Mouse (Mus musculus) stomach, embryonic 14.5 days (tissue): Measurements from ENCODE around the gene Sorcs3. TPM values are rescaled to one million over a fixed set of nuclear protein-coding genes. Genes with fewer than 3 reads are reported as not detected.

Experiments used
- ATAC-seq: fragments of 200-750 bp; cut with Nextera tagmentation; 2 replicates; pipeline ENCODE4 v1.8.0; 2017; ENCODE audit warnings: low read depth, moderate TSS enrichment; ENCODE audit not compliant: insufficient number of reproducible peaks, insufficient read depth, low FRiP score
- H3K27ac ChIP-seq: fragments of 300-500 bp; sonication (generic); 2 replicates; pipeline ENCODE4 v1.5.1; 2014; ENCODE audit warnings: mild to moderate bottlenecking, low read length, moderate library complexity, mixed read lengths
- H3K27me3 ChIP-seq: fragments of 300-500 bp; sonication (generic); 2 replicates; pipeline ENCODE4 v1.6.1; 2014; ENCODE audit warnings: low read length, control low read depth, mixed read lengths; ENCODE audit not compliant: control insufficient read depth, insufficient read depth
- H3K36me3 ChIP-seq: fragments of 300-500 bp; sonication (generic); 2 replicates; pipeline ENCODE4 v1.6.1; 2014; ENCODE audit warnings: mild to moderate bottlenecking, control low read depth, low read length, moderate library complexity, mixed read lengths; ENCODE audit not compliant: control insufficient read depth, insufficient read depth
- H3K4me1 ChIP-seq: fragments of 300-500 bp; sonication (generic); 2 replicates; pipeline ENCODE4 v1.6.1; 2014; ENCODE audit warnings: low read length, control low read depth, mixed read lengths; ENCODE audit not compliant: control insufficient read depth, insufficient read depth
- H3K4me2 ChIP-seq: fragments of 300-500 bp; sonication (generic); replicated peaks from 2 replicates; pipeline ENCODE4 v1.6.1; 2014; ENCODE audit warnings: low read depth, low read length, control low read depth
- H3K4me3 ChIP-seq: fragments of 300-500 bp; sonication (generic); 2 replicates; pipeline ENCODE4 v1.5.1; 2014; ENCODE audit warnings: low read depth, low read length, control low read depth
- H3K9ac ChIP-seq: fragments of 300-500 bp; sonication (generic); replicated peaks from 2 replicates; pipeline ENCODE4 v1.6.1; 2014; ENCODE audit warnings: low read depth, mild to moderate bottlenecking, control low read depth, low read length, moderate library complexity, mixed read lengths
- H3K9me3 ChIP-seq: fragments of 300-500 bp; sonication (generic); 2 replicates; pipeline ENCODE4 v1.6.1; 2016; ENCODE audit warnings: low read depth, low read length, control low read depth; ENCODE audit not compliant: control insufficient read depth
- WGBS: fragments of 180-500 bp; shearing (Covaris S2); extraction: QIAGEN DNeasy Blood & Tissue Kit; methylation state at CpG from one replicate; pipeline ENCODE4 v1.1.7; 2014; 5-methylcytosine and 5-hydroxymethylcytosine counted together
- polyA plus RNA-seq: library from polyadenylated mRNA; unstranded; fragments of >200 nt; fragmentation: Nextera tagmentation; extraction: Ambion mirVana; gene quantifications from 2 replicates; pipeline ENCODE4 v1.2.1, GENCODE M21; 2014

Sorcs3 gene
- polyA plus RNA-seq, 1 experiment from 2014 or later: 1.8 TPM

DNA sequence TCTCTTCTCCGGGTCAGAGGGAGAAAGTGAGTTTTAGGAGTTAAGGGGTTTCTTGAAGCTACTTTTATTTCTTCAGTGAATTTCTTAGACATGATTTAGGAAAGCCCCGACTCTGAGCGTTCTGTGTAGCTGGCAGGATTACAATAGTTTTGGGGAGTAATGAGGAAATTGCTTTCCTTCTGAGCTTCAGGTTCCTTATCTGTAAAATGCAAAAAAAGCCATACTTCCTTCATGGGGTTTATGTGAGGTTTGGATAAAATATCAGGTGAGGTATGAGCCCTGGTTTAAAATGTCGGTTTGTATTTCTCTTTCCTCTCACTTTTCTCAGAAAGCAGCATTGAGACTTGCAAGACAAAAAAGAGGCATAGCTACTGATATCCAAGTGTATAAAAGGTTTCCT, 327.8 kb downstream of the Sorcs3 start:
- no peaks in the 10 kb centered on the region for H3K9me3 ChIP-seq
- no peaks in the 10 kb centered on the region for H3K4me1 ChIP-seq
- no peak overlapping the region for H3K9ac ChIP-seq
- H3K4me3 ChIP-seq: no peak overlapping the region
- ATAC-seq: no peak
- H3K36me3 ChIP-seq: no peaks in the 10 kb centered on the region
- no peak overlapping the region for H3K4me2 ChIP-seq
- H3K27ac ChIP-seq: no peak overlapping the region
- no peaks in the 10 kb centered on the region for H3K27me3 ChIP-seq
- 66% methylated on average over 4 of the region's 4 CpGs for WGBS

DNA sequence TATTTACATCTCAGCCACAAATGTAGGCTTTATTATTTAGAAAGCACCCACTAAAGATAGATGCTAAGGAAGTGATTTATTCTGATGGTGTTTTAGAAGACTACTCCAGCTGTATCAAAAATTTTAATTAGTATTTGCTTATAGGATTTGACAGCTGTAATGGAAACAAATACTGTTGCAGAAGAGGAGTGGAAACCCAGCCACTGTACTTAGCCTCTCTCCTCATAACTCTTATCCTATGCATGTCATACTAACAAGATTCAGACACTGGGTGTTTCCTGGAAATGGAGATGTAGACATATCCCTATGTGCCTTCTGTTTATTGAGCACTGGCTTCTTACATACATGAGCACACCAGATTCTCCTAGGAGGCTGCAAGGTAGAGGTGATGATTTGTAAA, 338.5 kb downstream of the Sorcs3 start:
- H3K27ac ChIP-seq: no peak overlapping the region
- no peaks in the 10 kb centered on the region for H3K36me3 ChIP-seq
- H3K27me3 ChIP-seq: no peaks in the 10 kb centered on the region
- no peaks in the 10 kb centered on the region for H3K4me1 ChIP-seq
- H3K9ac ChIP-seq: no peak overlapping the region
- H3K4me2 ChIP-seq: no peak overlapping the region
- ATAC-seq: no peak
- no peaks in the 10 kb centered on the region for H3K9me3 ChIP-seq
- no peak overlapping the region for H3K4me3 ChIP-seq

DNA sequence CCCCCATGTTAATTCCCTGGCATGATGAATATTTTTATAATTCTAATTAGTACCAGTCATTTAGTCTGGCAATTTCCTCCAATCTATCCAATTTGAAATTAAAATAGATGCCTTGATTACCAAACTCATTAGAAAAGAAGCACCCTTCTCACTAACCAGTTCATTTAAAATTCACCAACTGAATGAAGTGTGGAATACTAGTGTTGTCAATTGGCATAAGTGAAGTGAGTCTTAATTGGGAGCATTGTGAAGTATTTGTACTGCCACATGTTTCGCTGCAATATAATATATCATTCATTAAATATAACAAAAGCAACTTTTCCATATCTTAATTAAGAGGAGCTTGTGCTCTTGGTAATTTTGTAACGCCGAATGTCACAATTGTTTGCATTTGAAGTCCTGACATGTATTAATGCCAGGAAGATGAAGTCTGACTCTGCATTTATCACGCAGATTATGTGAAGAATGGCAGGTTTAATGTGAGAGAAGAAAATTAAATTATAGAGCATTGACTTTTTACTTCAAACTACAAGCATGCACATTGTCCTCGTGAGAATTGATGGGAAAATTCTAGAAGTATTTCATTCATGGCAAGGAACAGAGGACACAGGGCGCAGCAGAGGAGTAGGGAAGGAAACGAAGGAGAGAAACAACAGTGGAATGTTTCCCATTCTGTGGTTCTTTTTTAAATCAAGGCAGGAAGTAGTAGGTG, 339.8 kb downstream of the Sorcs3 start:
- Histone ChIP-seq H3K27me3 (no peaks in the 10 kb centered on the region), H3K4me2 (no peak overlapping the region), H3K9me3 (no peaks in the 10 kb centered on the region), H3K4me1 (no peaks in the 10 kb centered on the region), H3K27ac (no peak overlapping the region), H3K36me3 (no peaks in the 10 kb centered on the region), H3K4me3 (no peak overlapping the region), H3K9ac (no peak overlapping the region)
- ATAC-seq: no peak
- WGBS: 83% methylated on average over 7 of the region's 7 CpGs

DNA sequence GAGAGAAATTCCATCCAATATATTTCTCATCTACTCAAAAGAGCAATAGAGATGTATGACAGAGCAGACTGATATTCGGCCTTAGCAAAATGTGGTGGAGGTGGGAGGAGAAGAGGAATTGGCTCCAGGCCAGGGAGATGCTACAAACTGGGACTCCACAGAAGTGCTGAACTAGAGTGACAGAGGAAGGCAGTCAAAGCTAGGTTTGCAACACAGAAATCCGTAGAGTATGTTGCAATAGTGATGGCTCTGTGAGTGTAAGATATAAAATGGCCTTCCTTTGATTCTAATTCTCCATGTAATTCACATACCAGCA, 340.3 kb downstream of the Sorcs3 start:
- no peaks in the 10 kb centered on the region for H3K36me3 ChIP-seq
- H3K27me3 ChIP-seq: no peaks in the 10 kb centered on the region
- ATAC-seq: no peak
- no peak overlapping the region for H3K9ac ChIP-seq
- H3K9me3 ChIP-seq: no peaks in the 10 kb centered on the region
- no peak overlapping the region for H3K27ac ChIP-seq
- no peak overlapping the region for H3K4me2 ChIP-seq
- WGBS: 91% methylated on average over 2 of the region's 2 CpGs
- no peaks in the 10 kb centered on the region for H3K4me1 ChIP-seq
- H3K4me3 ChIP-seq: no peak overlapping the region

DNA sequence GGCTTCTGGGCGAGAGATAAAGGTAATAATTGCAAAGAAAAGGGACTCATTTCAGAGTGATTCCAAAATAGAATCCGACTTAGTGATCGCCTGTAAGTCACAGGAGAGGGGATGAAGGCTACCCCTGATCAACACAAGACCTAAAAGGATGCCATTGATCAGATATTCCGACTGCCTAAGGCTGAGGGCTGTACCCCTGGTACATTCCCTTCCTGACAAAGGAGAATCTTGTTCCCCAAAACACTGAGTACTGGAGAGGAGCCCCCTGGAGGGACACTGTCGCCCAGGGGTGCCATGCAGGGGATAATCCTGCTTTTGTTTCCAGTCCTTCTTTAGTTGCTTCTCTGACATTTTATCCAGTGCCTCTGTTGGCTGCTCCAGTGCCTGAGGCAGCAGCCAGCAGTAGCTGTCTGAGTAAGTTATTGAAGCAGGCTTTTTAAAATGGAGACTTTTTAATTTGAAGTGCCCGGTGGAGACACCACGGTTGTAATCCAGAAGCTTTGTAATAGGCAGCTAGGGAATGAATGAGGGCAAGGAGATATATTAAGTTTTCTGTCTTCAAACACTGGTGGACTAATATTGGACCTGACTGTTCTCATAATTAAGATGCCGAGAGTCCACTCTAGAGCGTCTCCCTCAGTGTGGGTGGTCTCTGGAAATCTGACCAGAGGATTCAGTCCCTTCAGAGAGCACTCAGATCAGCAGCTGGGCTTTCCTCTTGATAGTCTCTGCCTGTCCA, 342.5 kb downstream of the Sorcs3 start:
- no peak for ATAC-seq
- WGBS: 48% methylated on average over 9 of the region's 9 CpGs
- H3K4me1 ChIP-seq: no peaks in the 10 kb centered on the region
- no peak overlapping the region for H3K9ac ChIP-seq
- H3K4me3 ChIP-seq: no peak overlapping the region
- no peaks in the 10 kb centered on the region for H3K36me3 ChIP-seq
- H3K27ac ChIP-seq: no peak overlapping the region
- no peak overlapping the region for H3K4me2 ChIP-seq
- H3K27me3 ChIP-seq: no peaks in the 10 kb centered on the region
- no peaks in the 10 kb centered on the region for H3K9me3 ChIP-seq

DNA sequence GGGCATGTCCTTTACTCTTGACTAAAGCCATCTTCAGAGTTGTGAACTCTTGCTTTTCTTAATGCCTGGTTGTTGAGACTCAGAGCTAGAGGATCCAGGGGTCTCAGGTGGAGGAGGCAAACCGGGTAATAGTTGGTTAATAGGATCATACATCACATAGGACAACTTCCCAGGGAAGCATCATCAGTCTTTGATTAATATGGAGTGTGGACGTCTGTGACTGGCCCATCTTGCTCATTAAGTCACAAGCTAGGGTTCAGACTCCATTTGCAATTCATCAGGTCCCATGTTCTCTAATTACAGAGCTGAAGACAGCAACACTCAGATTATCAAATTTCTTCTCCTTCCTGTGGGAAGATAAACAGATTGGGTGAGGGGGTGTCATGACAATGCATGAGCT, 353.6 kb downstream of the Sorcs3 start:
- no peaks in the 10 kb centered on the region for H3K9me3 ChIP-seq
- no peak for ATAC-seq
- H3K4me3 ChIP-seq: no peak overlapping the region
- no peaks in the 10 kb centered on the region for H3K27me3 ChIP-seq
- no peak overlapping the region for H3K27ac ChIP-seq
- H3K36me3 ChIP-seq: no peaks in the 10 kb centered on the region
- H3K4me1 ChIP-seq: no peaks in the 10 kb centered on the region
- no peak overlapping the region for H3K9ac ChIP-seq
- 43% methylated on average over 2 of the region's 2 CpGs for WGBS
- no peak overlapping the region for H3K4me2 ChIP-seq

DNA sequence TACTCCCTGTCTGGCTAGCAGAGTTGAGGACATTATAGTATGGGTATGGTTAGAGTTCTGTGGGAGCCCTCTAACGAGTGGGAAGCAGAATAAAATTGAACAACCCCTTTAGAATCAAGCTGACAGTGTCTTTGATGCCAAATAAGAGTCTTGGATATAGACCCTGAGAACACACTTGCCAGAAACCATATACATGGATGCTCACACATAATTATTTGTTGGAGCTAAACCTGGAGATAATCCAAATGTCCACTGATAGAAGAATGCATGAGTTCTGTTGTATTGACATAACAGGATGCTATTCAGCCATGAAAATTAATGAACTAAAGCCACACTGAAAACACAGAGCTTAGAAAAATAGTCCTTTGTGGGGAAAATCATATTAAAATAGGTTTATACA, 369.9 kb downstream of the Sorcs3 start:
- H3K4me2 ChIP-seq: no peak overlapping the region
- WGBS: 71% methylated on average over 1 of the region's 1 CpGs
- no peak overlapping the region for H3K4me3 ChIP-seq
- no peak overlapping the region for H3K27ac ChIP-seq
- no peaks in the 10 kb centered on the region for H3K4me1 ChIP-seq
- H3K27me3 ChIP-seq: no peaks in the 10 kb centered on the region
- H3K9me3 ChIP-seq: no peaks in the 10 kb centered on the region
- H3K36me3 ChIP-seq: no peaks in the 10 kb centered on the region
- H3K9ac ChIP-seq: no peak overlapping the region
- no peak for ATAC-seq

DNA sequence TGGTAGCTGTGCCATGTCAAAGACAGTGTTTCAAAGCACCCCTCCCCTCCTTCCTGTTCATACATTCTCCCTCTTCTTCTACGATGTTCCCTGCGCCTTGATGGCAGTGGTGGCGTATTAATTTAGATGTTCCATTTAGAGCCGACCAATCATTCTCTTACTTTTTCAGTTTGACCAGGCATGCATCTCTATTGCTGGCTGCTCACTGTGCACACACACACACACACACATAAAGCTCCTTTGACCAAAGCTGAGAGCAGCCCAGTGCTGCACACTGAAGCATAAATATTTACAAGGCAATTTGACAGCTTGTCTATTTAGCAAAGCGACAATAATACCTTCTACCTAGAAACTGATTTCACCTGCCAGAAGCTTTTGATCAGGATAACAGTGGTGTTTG, 371.3 kb downstream of the Sorcs3 start:
- Histone ChIP-seq H3K9ac (no peak overlapping the region), H3K4me2 (no peak overlapping the region), H3K36me3 (no peaks in the 10 kb centered on the region), H3K4me3 (no peak overlapping the region), H3K27me3 (no peaks in the 10 kb centered on the region), H3K27ac (no peak overlapping the region), H3K4me1 (no peaks in the 10 kb centered on the region), H3K9me3 (no peaks in the 10 kb centered on the region)
- 50% methylated on average over 5 of the region's 5 CpGs for WGBS
- ATAC-seq: no peak
